Mouse (Mus musculus): ENCODE measurements at regions not wholly inside any gene's neighbourhood (a gene's known extent, or its start where the extent isn't known, plus 50 kb on each side); places are given as distances from the start of the nearest gene placed in this dataset.
A peak's percentile ranks its signal among the peaks of the same experiment; 100 is the strongest.

- peak; percentile 41 for DNase-seq (ENCODE audit: low read depth, low spot score)
These were observed 339.0 kb upstream of the Ddi1 start for GRCm38 (mm10) chr9:6608428-6609283.

All from brain, adult 2 months (tissue).